Mouse (Mus musculus): ENCODE results near the gene Exoc6.
A peak's percentile ranks its signal among the peaks of the same experiment; 100 is the strongest.
"Not testable (repeated sequence)": the region's sequence is repeated elsewhere in the genome, so short reads cannot be mapped to it uniquely, and the experiment has no call there.

Exoc6 gene

DNA sequence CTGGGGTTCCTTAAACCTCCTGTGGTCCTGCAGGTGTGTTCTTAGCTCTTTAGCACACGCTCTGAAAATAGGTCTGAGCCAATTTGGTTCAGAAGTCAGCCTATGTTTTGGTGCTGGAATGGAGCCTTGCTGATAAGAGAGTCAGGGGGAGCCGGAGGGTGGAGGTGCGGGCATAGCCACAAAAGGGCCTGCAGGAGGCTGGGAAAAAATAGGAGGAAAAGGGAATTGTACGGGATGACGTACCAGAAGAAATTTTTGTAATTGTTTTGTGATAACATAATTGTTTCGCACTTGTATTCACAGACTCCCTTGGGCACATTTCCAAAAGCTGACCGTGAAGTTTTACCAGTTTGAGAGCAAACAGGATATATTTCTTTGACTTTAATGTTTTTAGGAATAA is 10.0 kb upstream of the Exoc6 start:
- DNase-seq: peak; percentile 41

GRCm38 (mm10) chr19:37543537-37544326 is 6.5 kb upstream of the Exoc6 start:
- DNase-seq: peak; percentile 47

- DNase-seq: no peak
These were observed 5.7 kb upstream of the Exoc6 start for GRCm38 (mm10) chr19:37544476-37544875.

DNA sequence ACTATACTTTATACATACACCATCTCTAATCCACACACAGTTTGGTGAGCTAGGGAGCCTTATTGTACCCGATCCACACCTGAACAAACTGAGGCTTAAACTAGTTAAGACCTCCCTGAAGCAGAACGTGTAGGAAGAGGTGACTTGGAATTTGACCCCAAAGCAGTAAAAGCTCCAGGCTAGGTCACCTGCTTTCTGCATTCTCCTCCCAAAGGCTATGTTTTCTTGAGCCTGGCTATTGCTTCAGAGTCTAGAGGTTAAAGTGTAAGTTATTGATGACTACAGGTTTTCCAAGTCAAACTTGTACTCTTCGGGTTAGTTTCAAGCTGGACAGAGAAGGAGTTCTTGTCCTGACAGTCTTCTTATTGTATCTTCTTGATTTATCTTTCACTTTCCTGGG is 5.0 kb upstream of the Exoc6 start:
- no peak for DNase-seq

DNA sequence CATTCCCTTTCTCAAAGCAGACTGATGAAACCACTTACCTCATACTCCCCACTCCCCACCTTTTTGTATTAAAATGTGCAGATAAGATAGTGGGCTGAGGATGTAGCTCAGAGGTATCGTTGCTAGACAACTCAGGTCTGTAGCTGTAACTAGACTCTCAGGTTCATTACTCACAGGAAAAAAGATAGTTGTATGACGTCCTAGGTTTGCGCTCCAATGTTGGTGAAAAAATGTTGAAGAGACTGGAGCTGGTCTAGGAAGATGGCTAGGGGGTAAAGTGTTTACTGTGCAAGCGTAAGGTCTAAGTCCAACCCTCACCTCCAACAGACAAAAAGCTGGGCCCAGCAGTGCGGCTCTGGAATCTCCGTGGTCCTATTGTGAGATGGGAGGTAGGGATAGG is 4.5 kb upstream of the Exoc6 start:
- DNase-seq: no peak

DNA sequence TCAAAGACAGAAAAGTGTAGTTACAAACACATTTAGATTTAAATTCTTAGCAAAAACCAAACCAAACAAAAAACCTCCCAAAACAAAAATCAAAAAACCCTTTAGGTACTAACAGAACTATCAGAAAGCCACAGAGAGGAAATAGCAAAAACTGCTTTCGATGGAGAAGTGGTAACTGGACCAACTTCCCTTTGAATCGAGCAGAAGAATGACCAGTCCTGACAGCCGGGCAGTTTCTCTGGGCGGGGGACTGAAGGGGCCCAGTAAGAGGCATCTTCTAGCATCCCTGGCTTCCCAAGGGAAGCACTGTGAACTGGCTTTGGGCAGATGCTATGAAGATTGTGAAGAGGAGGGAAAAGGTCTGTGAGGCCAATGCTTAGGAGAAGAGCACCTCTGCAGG is 3.4 kb upstream of the Exoc6 start:
- no peak for DNase-seq

- DNase-seq: no peak
These were observed 885 bp downstream of the Exoc6 start for GRCm38 (mm10) chr19:37551040-37551566.

GRCm38 (mm10) chr19:37553376-37554265 is 3.4 kb downstream of the Exoc6 start:
- no peak for DNase-seq

- not testable (repeated sequence) for DNase-seq
These were observed 4.0 kb downstream of the Exoc6 start for GRCm38 (mm10) chr19:37554266-37554650.

DNA sequence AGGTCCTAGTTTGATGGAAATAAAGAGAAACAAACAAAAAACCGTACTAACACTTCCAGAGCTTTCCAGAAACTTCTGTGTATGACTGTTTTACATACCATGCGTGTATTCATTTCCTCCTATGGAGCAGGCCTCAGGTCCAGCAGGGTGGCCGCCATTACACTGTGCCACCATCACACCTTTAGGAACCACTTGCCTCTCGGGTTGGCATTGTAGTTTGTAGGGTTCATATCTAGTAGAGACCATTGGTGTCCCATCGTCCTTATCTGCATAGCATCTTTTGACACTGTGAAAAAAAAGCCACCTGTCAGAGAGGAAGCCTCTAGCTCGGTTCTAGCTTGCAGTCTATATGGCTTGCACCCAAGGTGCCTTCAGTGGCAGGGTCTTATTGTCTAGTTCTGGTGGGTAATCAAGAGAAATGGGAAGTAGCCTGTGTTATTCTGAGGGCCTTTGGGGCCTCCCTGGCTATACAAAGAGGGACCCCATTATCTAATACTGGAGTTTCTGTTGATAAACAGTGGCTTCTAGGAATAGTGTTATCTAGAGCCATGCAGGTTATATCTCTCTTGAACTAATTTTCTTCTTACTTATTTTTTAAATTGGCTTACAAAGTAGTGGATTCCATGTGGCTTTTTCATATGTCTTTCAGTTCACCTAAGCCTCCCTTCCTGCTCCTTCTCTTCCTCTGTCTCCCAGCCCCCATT is 5.8 kb downstream of the Exoc6 start:
- DNase-seq: peak; percentile 42

- no peak for DNase-seq
These were observed 7.7 kb downstream of the Exoc6 start for GRCm38 (mm10) chr19:37557898-37558297.

GRCm38 (mm10) chr19:37559286-37560079 is 9.3 kb downstream of the Exoc6 start:
- DNase-seq: peak; percentile 45

DNA sequence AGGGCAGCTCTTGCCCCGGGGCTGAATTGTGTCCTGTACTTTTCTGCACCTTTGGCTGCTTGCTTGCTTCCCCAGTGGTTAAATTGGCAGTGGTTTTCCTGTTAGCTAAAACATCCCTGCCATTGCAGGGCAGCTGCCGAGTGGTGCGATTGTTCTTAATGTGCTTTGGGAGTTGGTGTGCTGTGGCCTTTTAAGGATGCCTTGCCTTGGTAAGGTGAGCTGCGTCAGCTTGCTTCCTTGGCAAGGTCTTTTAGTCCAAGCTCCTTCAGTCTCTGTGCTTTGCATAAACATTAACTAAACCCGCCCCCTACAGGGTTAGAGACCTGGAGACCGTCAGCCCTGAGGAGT is 9.8 kb downstream of the Exoc6 start:
- DNase-seq: no peak

GRCm38 (mm10) chr19:37561106-37561892 is 11.1 kb downstream of the Exoc6 start:
- peak; percentile 51 for DNase-seq

DNA sequence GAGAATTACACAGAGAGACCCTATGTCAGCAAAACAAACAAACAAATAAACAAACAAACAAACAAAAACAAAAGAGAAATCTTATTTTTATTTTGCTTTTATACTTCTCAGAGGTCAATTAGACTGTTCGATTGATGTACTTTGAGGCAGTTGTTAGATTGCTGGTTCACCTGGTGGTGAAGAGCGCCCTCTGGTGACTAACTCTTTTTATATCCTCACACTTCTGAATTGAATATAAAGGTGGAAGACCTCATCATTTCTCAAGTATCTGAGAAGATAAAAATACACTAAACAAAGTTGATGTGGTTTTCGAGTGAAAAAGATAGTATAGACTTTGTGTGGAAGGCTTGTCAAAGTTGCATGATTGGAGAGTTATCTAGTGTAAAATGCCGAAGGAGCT is 13.5 kb downstream of the Exoc6 start:
- peak; percentile 55 for DNase-seq

DNA sequence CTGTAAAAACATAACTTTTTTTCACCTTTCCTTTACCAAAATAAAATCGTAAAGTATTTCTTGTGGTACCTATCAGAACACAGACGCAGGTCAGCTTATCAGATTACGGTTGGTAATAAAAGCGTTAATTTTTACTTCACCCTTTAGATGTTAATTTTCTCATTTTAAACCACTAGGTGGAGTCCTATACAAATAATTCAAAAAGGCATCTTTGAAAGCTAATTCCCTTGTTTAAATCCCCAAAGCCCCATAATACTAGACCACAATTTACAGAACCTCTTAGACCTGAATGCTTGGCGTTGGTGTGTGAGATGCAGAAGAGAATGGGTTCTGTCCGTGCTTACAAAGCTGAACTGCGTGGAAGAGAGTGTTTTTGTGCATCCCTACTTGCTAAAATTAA is 15.6 kb downstream of the Exoc6 start:
- DNase-seq: no peak

GRCm38 (mm10) chr19:37569186-37569754 is 19.1 kb downstream of the Exoc6 start:
- no peak for DNase-seq

DNA sequence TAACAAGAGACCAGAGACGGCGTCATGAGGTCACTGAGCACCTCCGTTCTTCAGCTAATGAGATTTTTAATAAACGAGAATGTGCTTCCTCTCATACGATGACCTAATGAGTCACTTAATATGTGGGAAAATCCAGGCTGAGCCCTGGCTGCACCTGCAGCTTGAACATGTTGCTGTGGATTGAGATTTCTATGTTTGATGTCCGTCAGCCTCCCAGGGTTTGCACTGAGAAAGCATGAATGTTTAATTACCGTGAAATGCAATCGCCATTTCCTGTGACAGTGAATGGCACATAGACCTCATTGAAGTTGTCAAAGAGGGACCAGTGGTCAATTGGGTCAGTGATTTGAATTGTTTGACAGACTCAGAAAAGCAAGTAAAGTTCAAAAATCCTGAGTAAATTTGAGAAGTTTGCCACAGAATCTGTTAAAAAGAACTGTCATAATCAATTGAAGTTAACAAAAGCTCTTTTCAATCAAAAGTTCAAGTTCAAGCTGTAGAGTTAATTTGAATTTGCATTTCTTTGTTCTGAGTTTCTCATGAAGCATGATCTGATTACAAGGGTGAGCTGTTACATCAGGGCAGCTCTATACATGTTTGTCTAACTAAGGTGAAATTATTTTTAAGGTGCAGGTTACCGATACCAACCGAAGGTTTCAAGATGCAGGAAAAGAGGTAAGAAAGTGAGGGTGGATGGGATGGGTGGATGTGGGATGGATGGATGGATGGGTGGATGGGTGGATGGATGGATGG is 20.9 kb downstream of the Exoc6 start:
- no peak for DNase-seq

GRCm38 (mm10) chr19:37574802-37575201 is 24.6 kb downstream of the Exoc6 start:
- no peak for DNase-seq

- DNase-seq: no peak
These were observed 29.4 kb downstream of the Exoc6 start for GRCm38 (mm10) chr19:37579607-37580006.

All from liver (tissue).